Mouse (Mus musculus): ENCODE measurements around the gene Med11. TPM values are rescaled to one million over a fixed set of nuclear protein-coding genes. Genes with fewer than 3 reads are reported as not detected.
"Not testable (repeated sequence)": the region's sequence is repeated elsewhere in the genome, so short reads cannot be mapped to it uniquely, and the experiment has no call there.

Gene Med11
- total RNA-seq (2021): 10 to 100 TPM; 12.3 to 13.2 TPM

- DNase-seq: peak; percentile 97
These were observed at the start of gene Med11 for GRCm38 (mm10) chr11:70451797-70452498. TSS of gene Med11 (plus strand) at chr11:70451919.

- DNase-seq: peak; percentile 49
These were observed 48.1 kb upstream of the Med11 start for GRCm38 (mm10) chr11:70403598-70403997.

- peak; percentile 93 for DNase-seq
These were observed 42.0 kb upstream of the Med11 start, which contains the start of gene Pelp1 for GRCm38 (mm10) chr11:70409594-70410296. TSS of gene Pelp1 (minus strand) at chr11:70410031.

GRCm38 (mm10) chr11:70410297-70410643 is 41.4 kb upstream of the Med11 start:
- DNase-seq: no peak

GRCm38 (mm10) chr11:70412591-70412990 is 39.1 kb upstream of the Med11 start:
- no peak for DNase-seq

- DNase-seq: peak; percentile 84
These were observed 37.8 kb upstream of the Med11 start for GRCm38 (mm10) chr11:70413961-70414360.

GRCm38 (mm10) chr11:70418199-70418598 is 33.5 kb upstream of the Med11 start:
- no peak for DNase-seq

GRCm38 (mm10) chr11:70419486-70419885 is 32.2 kb upstream of the Med11 start:
- no peak for DNase-seq

GRCm38 (mm10) chr11:70426598-70426997 is 25.1 kb upstream of the Med11 start:
- not testable (repeated sequence) for DNase-seq

- no peak for DNase-seq
These were observed 20.1 kb upstream of the Med11 start for GRCm38 (mm10) chr11:70431574-70431973.

GRCm38 (mm10) chr11:70432048-70432894 is 19.4 kb upstream of the Med11 start, which contains the start of gene Arrb2:
TSS of gene Arrb2 (plus strand) at chr11:70432635.
- DNase-seq: peak; percentile 99

GRCm38 (mm10) chr11:70432895-70433568 is 18.7 kb upstream of the Med11 start:
- DNase-seq: no peak

GRCm38 (mm10) chr11:70433569-70433943 is 18.2 kb upstream of the Med11 start:
- no peak for DNase-seq

- no peak for DNase-seq
These were observed 17.8 kb upstream of the Med11 start for GRCm38 (mm10) chr11:70433951-70434350.

GRCm38 (mm10) chr11:70435476-70435875 is 16.2 kb upstream of the Med11 start:
- DNase-seq: no peak

GRCm38 (mm10) chr11:70437426-70437825 is 14.3 kb upstream of the Med11 start:
- no peak for DNase-seq

- DNase-seq: no peak
These were observed 12.9 kb upstream of the Med11 start for GRCm38 (mm10) chr11:70438728-70439374.

GRCm38 (mm10) chr11:70440637-70441036 is 11.1 kb upstream of the Med11 start:
- DNase-seq: no peak

GRCm38 (mm10) chr11:70441882-70442281 is 9.8 kb upstream of the Med11 start:
- no peak for DNase-seq

- DNase-seq: no peak
These were observed 7.8 kb upstream of the Med11 start for GRCm38 (mm10) chr11:70443964-70444363.

- no peak for DNase-seq
These were observed 7.1 kb upstream of the Med11 start for GRCm38 (mm10) chr11:70444667-70445066.

- DNase-seq: no peak
These were observed 5.0 kb upstream of the Med11 start for GRCm38 (mm10) chr11:70446756-70447155.

All from heart, postnatal 4 days (tissue).